Mouse (Mus musculus) stomach, embryonic 15.5 days (tissue): ENCODE results near the gene H2-Q7. TPM values are rescaled to one million over a fixed set of nuclear protein-coding genes. Genes with fewer than 3 reads are reported as not detected.
"Not testable (repeated sequence)": the region's sequence is repeated elsewhere in the genome, so short reads cannot be mapped to it uniquely, and the experiment has no call there.

Experiments used
- ATAC-seq: fragments of 200-750 bp; cut with Nextera tagmentation; 2 replicates; pipeline ENCODE4 v1.8.0; 2017; ENCODE audit warnings: low read depth, moderate number of reproducible peaks, moderate TSS enrichment; ENCODE audit not compliant: insufficient read depth, low FRiP score
- H3K27ac ChIP-seq: fragments of 300-500 bp; sonication (generic); 2 replicates; pipeline ENCODE4 v1.5.1; 2015; ENCODE audit warnings: mild to moderate bottlenecking, inconsistent platforms
- H3K27me3 ChIP-seq: fragments of 300-500 bp; sonication (generic); replicated peaks from 2 replicates; pipeline ENCODE4 v1.6.1; 2015; ENCODE audit warnings: inconsistent platforms
- H3K36me3 ChIP-seq: fragments of 300-500 bp; sonication (generic); 2 replicates; pipeline ENCODE4 v1.6.1; 2015; ENCODE audit warnings: inconsistent platforms
- H3K4me1 ChIP-seq: fragments of 300-500 bp; sonication (generic); 2 replicates; pipeline ENCODE4 v1.6.1; 2015; ENCODE audit warnings: inconsistent platforms
- H3K4me2 ChIP-seq: fragments of 300-500 bp; sonication (generic); 2 replicates; pipeline ENCODE4 v1.6.1; 2015; ENCODE audit warnings: mild to moderate bottlenecking, inconsistent platforms
- H3K4me3 ChIP-seq: fragments of 300-500 bp; sonication (generic); replicated peaks from 2 replicates; pipeline ENCODE4 v1.5.1; 2015; ENCODE audit warnings: inconsistent platforms
- H3K9ac ChIP-seq: fragments of 300-500 bp; sonication (generic); 2 replicates; pipeline ENCODE4 v1.6.1; 2015; ENCODE audit warnings: inconsistent platforms
- H3K9me3 ChIP-seq: fragments of 300-500 bp; sonication (generic); 2 replicates; pipeline ENCODE4 v1.6.1; 2016; ENCODE audit warnings: inconsistent platforms
- whole genome bisulfite sequencing: fragments of 180-500 bp; shearing (Covaris S2); methylation state at CpG from one replicate; pipeline ENCODE4 v1.1.7; 2015; 5-methylcytosine and 5-hydroxymethylcytosine counted together
- polyA plus RNA-seq: library from polyadenylated mRNA; unstranded; fragments of >200 nt; fragmentation: Nextera tagmentation; extraction: Ambion mirVana; gene quantifications from 2 replicates; pipeline ENCODE4 v1.2.1, GENCODE M21; 2015

H2-Q7 gene
- polyA plus RNA-seq, 1 experiment from 2014 or later, result 5.6 TPM

- not testable (repeated sequence) for H3K36me3 ChIP-seq, H3K27ac ChIP-seq, H3K4me1 ChIP-seq, H3K9me3 ChIP-seq, H3K4me3 ChIP-seq, H3K9ac ChIP-seq, ATAC-seq
- Histone ChIP-seq H3K27me3 (peaks cover 16% of the 10 kb centered on the region; the same call in 1 of the 2 replicates), H3K4me2 (0 out of 2 replicates have a peak overlapping the region, but pooled peaks have one; percentile 86)
- 40% methylated on average over 27 of the region's 27 CpGs for WGBS
These were observed 1.1 kb downstream of the H2-Q7 start for GRCm38 (mm10) chr17:35439925-35440645.

GRCm38 (mm10) chr17:35442376-35442775, 3.4 kb downstream of the H2-Q7 start:
- not testable (repeated sequence) for H3K4me2 ChIP-seq, H3K27ac ChIP-seq, H3K4me1 ChIP-seq, H3K36me3 ChIP-seq, ATAC-seq, H3K4me3 ChIP-seq, H3K9ac ChIP-seq, H3K9me3 ChIP-seq
- WGBS, result 86% methylated on average over 2 of the region's 2 CpGs
- H3K27me3 ChIP-seq, result peaks cover 10% of the 10 kb centered on the region; the same call in 1 of the 2 replicates

GRCm38 (mm10) chr17:35444510-35444909, 5.6 kb downstream of the H2-Q7 start:
- H3K4me3 ChIP-seq, H3K36me3 ChIP-seq, H3K9ac ChIP-seq, H3K27ac ChIP-seq, H3K4me2 ChIP-seq, H3K9me3 ChIP-seq, ATAC-seq, H3K27me3 ChIP-seq, H3K4me1 ChIP-seq: not testable (repeated sequence)
- 84% methylated on average over 2 of the region's 2 CpGs for WGBS

- WGBS, result no CpG with 5 or more reads among the region's 1 CpGs
- H3K9ac ChIP-seq, H3K4me2 ChIP-seq, H3K36me3 ChIP-seq, H3K4me1 ChIP-seq, H3K4me3 ChIP-seq, H3K27ac ChIP-seq, ATAC-seq, H3K27me3 ChIP-seq, H3K9me3 ChIP-seq: not testable (repeated sequence)
These were observed 19.3 kb downstream of the H2-Q7 start for GRCm38 (mm10) chr17:35458247-35458646.

GRCm38 (mm10) chr17:35460513-35461341, 21.8 kb downstream of the H2-Q7 start:
- H3K9ac ChIP-seq, H3K9me3 ChIP-seq, H3K4me1 ChIP-seq, H3K36me3 ChIP-seq, H3K4me2 ChIP-seq, H3K27me3 ChIP-seq, H3K27ac ChIP-seq, ATAC-seq, H3K4me3 ChIP-seq: not testable (repeated sequence)
- WGBS, result 65% methylated on average over 3 of the region's 9 CpGs

- not testable (repeated sequence) for ATAC-seq, H3K4me3 ChIP-seq, H3K4me1 ChIP-seq, H3K36me3 ChIP-seq, H3K9me3 ChIP-seq, H3K4me2 ChIP-seq, H3K9ac ChIP-seq, H3K27ac ChIP-seq
- 12% methylated on average over 8 of the region's 8 CpGs for WGBS
- H3K27me3 ChIP-seq, result peaks cover 18% of the 10 kb centered on the region
These were observed 26.7 kb downstream of the H2-Q7 start for GRCm38 (mm10) chr17:35465651-35466050.

GRCm38 (mm10) chr17:35468936-35469335, 30.0 kb downstream of the H2-Q7 start:
- H3K4me3 ChIP-seq, H3K9me3 ChIP-seq, H3K36me3 ChIP-seq, ATAC-seq, H3K9ac ChIP-seq, H3K4me2 ChIP-seq, H3K27ac ChIP-seq: not testable (repeated sequence)
- WGBS, result 54% methylated on average over 3 of the region's 3 CpGs
- Histone ChIP-seq H3K27me3 (peaks cover 20% of the 10 kb centered on the region), H3K4me1 (peaks cover 11% of the 10 kb centered on the region; the same call in 1 of the 2 replicates)

- ATAC-seq, result peak; percentile 56; the same call in 1 of the 2 replicates
These were observed 31.1 kb downstream of the H2-Q7 start, which contains the start of gene H2-Q10 for GRCm38 (mm10) chr17:35469842-35470751. TSS of gene H2-Q10 (plus strand) at chr17:35470089.

GRCm38 (mm10) chr17:35484066-35484465, 45.1 kb downstream of the H2-Q7 start:
- Histone ChIP-seq H3K36me3 (no peaks in the 10 kb centered on the region), H3K9me3 (no peaks in the 10 kb centered on the region), H3K4me2 (no peak overlapping the region), H3K27me3 (no peaks in the 10 kb centered on the region), H3K27ac (no peak overlapping the region), H3K4me1 (no peaks in the 10 kb centered on the region), H3K9ac (no peak overlapping the region), H3K4me3 (no peak overlapping the region)
- 0% methylated on average over 9 of the region's 9 CpGs for WGBS
- ATAC-seq, result no peak

More at GRCm38 (mm10) chr17:35469842-35470751, 31.1 kb downstream of the H2-Q7 start, which contains the start of gene H2-Q10:
- Histone ChIP-seq H3K36me3 (no peaks in the 10 kb centered on the region), H3K9ac (no peak within 1 kb of the TSS), H3K4me2 (peak within 1 kb of the TSS; percentile 86), H3K27ac (no peak within 1 kb of the TSS), H3K9me3 (no peaks in the 10 kb centered on the region), H3K27me3 (peaks cover 20% of the 10 kb centered on the region), H3K4me3 (peak within 1 kb of the TSS; percentile 42), H3K4me1 (peaks cover 11% of the 10 kb centered on the region; the same call in 1 of the 2 replicates)
- WGBS, result 1% methylated on average over 74 of the region's 80 CpGs

- Histone ChIP-seq H3K27me3 (no peaks in the 10 kb centered on the region), H3K36me3 (no peaks in the 10 kb centered on the region)
- 19% methylated on average over 4 of the region's 4 CpGs for WGBS
These were observed 46.7 kb downstream of the H2-Q7 start for GRCm38 (mm10) chr17:35485702-35486101.

GRCm38 (mm10) chr17:35486726-35487125, 47.8 kb downstream of the H2-Q7 start:
- Histone ChIP-seq H3K36me3 (no peaks in the 10 kb centered on the region), H3K27ac (no peak overlapping the region), H3K27me3 (no peaks in the 10 kb centered on the region), H3K4me2 (no peak overlapping the region), H3K9me3 (no peaks in the 10 kb centered on the region), H3K4me1 (no peaks in the 10 kb centered on the region), H3K4me3 (no peak overlapping the region), H3K9ac (no peak overlapping the region)
- WGBS, result 45% methylated on average over 10 of the region's 10 CpGs
- no peak for ATAC-seq

More at GRCm38 (mm10) chr17:35485702-35486101, 46.7 kb downstream of the H2-Q7 start:
- no peak for ATAC-seq
- no peak overlapping the region for H3K27ac ChIP-seq
- H3K9ac ChIP-seq, result no peak overlapping the region
- no peak overlapping the region for H3K4me3 ChIP-seq
- H3K4me1 ChIP-seq, result no peaks in the 10 kb centered on the region
- H3K4me2 ChIP-seq, result no peak overlapping the region
- no peaks in the 10 kb centered on the region for H3K9me3 ChIP-seq
